Mouse (Mus musculus): ENCODE results near the gene Psmd2. TPM values are rescaled to one million over a fixed set of nuclear protein-coding genes. Genes with fewer than 3 reads are reported as not detected.

Psmd2 gene
- total RNA-seq, 2 experiments from 2014 or later, result 214 to 216 TPM

- intact Hi-C loops (cut with DNase I), result no loop called here
- DNase-seq, result no peak
These were observed 47.8 kb downstream of the Psmd2 start for GRCm38 (mm10) chr16:20699266-20699665.

- intact Hi-C loops (cut with DNase I), result loop anchor here (10.0 kb wide), 1 partner anchor 1555 kb away; no protein-coding TSS in a partner anchor
- no peak for DNase-seq
These were observed 48.6 kb downstream of the Psmd2 start for GRCm38 (mm10) chr16:20700036-20700435.

GRCm38 (mm10) chr16:20701316-20701715 lies 49.9 kb downstream of the Psmd2 start:
- intact Hi-C loops (cut with DNase I), result loop anchor here (10.0 kb wide), 1 partner anchor 1553 kb away; no protein-coding TSS in a partner anchor
- DNase-seq, result no peak

GRCm38 (mm10) chr16:20701729-20702521 lies 50.5 kb downstream of the Psmd2 start:
- intact Hi-C loops (cut with DNase I), result loop anchor here (10.0 kb wide), 1 partner anchor 1553 kb away; no protein-coding TSS in a partner anchor
- DNase-seq, result no peak

GRCm38 (mm10) chr16:20702522-20702893 lies 51.1 kb downstream of the Psmd2 start:
- intact Hi-C loops (cut with DNase I), result loop anchor here (10.0 kb wide), 1 partner anchor 1552 kb away; no protein-coding TSS in a partner anchor
- DNase-seq, result peak; percentile 55 to 62

GRCm38 (mm10) chr16:20703071-20703470 lies 51.6 kb downstream of the Psmd2 start:
- intact Hi-C loops (cut with DNase I), result loop anchor here (10.0 kb wide), 1 partner anchor 1552 kb away; no protein-coding TSS in a partner anchor
- no peak for DNase-seq

- no peak for DNase-seq
- intact Hi-C loops (cut with DNase I), result loop anchor here (10.0 kb wide), 1 partner anchor 1551 kb away; no protein-coding TSS in a partner anchor
These were observed 52.4 kb downstream of the Psmd2 start for GRCm38 (mm10) chr16:20703699-20704400.

- no peak for DNase-seq
- intact Hi-C loops (cut with DNase I), result loop anchor here (10.0 kb wide), 1 partner anchor 1549 kb away; no protein-coding TSS in a partner anchor
These were observed 54.3 kb downstream of the Psmd2 start for GRCm38 (mm10) chr16:20705786-20706185.

GRCm38 (mm10) chr16:20706407-20707055 lies 55.1 kb downstream of the Psmd2 start:
- intact Hi-C loops (cut with DNase I), result loop anchor here (10.0 kb wide), 1 partner anchor 1548 kb away; no protein-coding TSS in a partner anchor
- DNase-seq, result no peak

- intact Hi-C loops (cut with DNase I), result loop anchor here (10.0 kb wide), 1 partner anchor 1546 kb away; no protein-coding TSS in a partner anchor
- no peak for DNase-seq
These were observed 56.9 kb downstream of the Psmd2 start for GRCm38 (mm10) chr16:20708220-20708938.

GRCm38 (mm10) chr16:20708939-20709734 lies 57.7 kb downstream of the Psmd2 start:
- intact Hi-C loops (cut with DNase I), result loop anchor here (10.0 kb wide), 1 partner anchor 1546 kb away; no protein-coding TSS in a partner anchor

GRCm38 (mm10) chr16:20710370-20710769 lies 58.9 kb downstream of the Psmd2 start:
- intact Hi-C loops (cut with DNase I), result no loop called here
- no peak for DNase-seq

More at GRCm38 (mm10) chr16:20708939-20709734, 57.7 kb downstream of the Psmd2 start:
- peak in 1 of 2 experiments; percentile 58 for DNase-seq

- no peak for DNase-seq
- intact Hi-C loops (cut with DNase I), result no loop called here
These were observed 59.4 kb downstream of the Psmd2 start for GRCm38 (mm10) chr16:20710810-20711209.

GRCm38 (mm10) chr16:20712190-20712589 lies 60.7 kb downstream of the Psmd2 start:
- intact Hi-C loops (cut with DNase I), result no loop called here

GRCm38 (mm10) chr16:20712889-20713288 lies 61.4 kb downstream of the Psmd2 start:
- intact Hi-C loops (cut with DNase I), result no loop called here
- DNase-seq, result no peak

More at GRCm38 (mm10) chr16:20712190-20712589, 60.7 kb downstream of the Psmd2 start:
- no peak for DNase-seq
